Mouse (Mus musculus): ENCODE results near the gene Dcun1d2.

Gene Dcun1d2

DNA sequence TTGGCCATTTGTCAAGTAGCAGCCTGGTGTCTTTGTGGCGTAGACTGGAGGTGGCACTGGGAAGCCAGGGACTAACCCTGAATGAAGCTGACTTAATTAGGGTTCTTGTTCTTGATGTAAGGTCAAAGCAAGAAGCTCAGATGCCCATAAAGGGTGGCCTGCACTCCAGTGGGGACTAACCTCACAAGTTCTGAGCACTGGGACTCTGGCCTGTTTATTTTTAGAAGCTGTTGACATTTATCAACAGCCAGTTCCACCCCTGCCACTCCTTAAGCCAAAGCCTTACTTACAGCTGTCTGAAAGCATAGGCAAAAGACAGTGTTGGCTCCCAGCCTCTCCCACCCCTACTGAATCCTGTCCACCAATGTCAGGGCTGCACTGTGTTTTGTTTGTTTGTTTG, 78.2 kb downstream of the Dcun1d2 start:
- H3K36me3 ChIP-seq (ENCODE audit: insufficient read depth, low read length), result no peaks in the 10 kb centered on the region
- no peaks in the 10 kb centered on the region for H3K27me3 ChIP-seq (ENCODE audit: insufficient read depth, low read length)
- H3K9me3 ChIP-seq (ENCODE audit: low read length), result no peaks in the 10 kb centered on the region
- H3K4me1 ChIP-seq (replicated peaks; ENCODE audit: low read depth, low read length), result peaks cover 89% of the 10 kb centered on the region
- TF ChIP-seq NANOG (IDR thresholded peaks at IDR 0.05; ENCODE audit: borderline replicate concordance, low read length) (no peak), CTCF (conservative IDR thresholded peaks at IDR 0.05; ENCODE audit: low read length) (no peak), POU5F1 (IDR thresholded peaks at IDR 0.05; ENCODE audit: borderline replicate concordance, low read length) (no peak)
- no peak overlapping the region for H3K4me3 ChIP-seq (replicated peaks; ENCODE audit: low read length)

- Histone ChIP-seq H3K4me3 (replicated peaks; ENCODE audit: low read length) (0 out of 2 replicates have a peak overlapping the region, but pooled peaks have one; percentile 24), H3K27me3 (ENCODE audit: insufficient read depth, low read length) (no peaks in the 10 kb centered on the region), H3K36me3 (ENCODE audit: insufficient read depth, low read length) (no peaks in the 10 kb centered on the region), H3K9me3 (ENCODE audit: low read length) (no peaks in the 10 kb centered on the region), H3K4me1 (replicated peaks; ENCODE audit: low read depth, low read length) (peaks cover 90% of the 10 kb centered on the region)
- TF ChIP-seq POU5F1 (IDR thresholded peaks at IDR 0.05; ENCODE audit: borderline replicate concordance, low read length) (no peak), CTCF (conservative IDR thresholded peaks at IDR 0.05; ENCODE audit: low read length) (no peak), NANOG (IDR thresholded peaks at IDR 0.05; ENCODE audit: borderline replicate concordance, low read length) (no peak)
Observed at GRCm38 (mm10) chr8:13208627-13209355, 79.1 kb downstream of the Dcun1d2 start.

DNA sequence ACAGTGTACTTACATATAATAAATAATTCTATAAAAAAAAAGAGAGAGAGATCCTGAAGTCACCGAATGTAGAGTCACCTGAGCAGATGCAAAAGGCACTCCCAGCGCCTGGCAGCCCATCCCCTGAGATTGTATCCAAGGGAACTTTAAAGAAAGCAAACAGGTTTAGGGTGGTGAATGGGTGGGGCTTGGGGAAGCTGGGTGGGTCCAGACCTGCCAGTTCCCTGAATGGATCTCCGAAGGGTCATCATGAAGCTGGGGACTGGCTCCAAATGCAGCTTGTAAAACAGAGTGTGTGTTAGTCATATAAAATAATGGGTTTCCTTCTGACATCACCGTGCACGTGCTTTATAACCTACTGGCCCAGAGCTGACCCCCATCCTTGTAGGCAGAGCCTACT, 81.6 kb downstream of the Dcun1d2 start:
- Histone ChIP-seq H3K27me3 (ENCODE audit: insufficient read depth, low read length) (no peaks in the 10 kb centered on the region), H3K36me3 (ENCODE audit: insufficient read depth, low read length) (peaks cover 7% of the 10 kb centered on the region), H3K4me3 (replicated peaks; ENCODE audit: low read length) (peak overlapping the region; percentile 21), H3K9me3 (ENCODE audit: low read length) (peaks cover 3% of the 10 kb centered on the region; the same call in 1 of the 2 replicates), H3K4me1 (replicated peaks; ENCODE audit: low read depth, low read length) (peaks cover 90% of the 10 kb centered on the region)
- TF ChIP-seq NANOG (IDR thresholded peaks at IDR 0.05; ENCODE audit: borderline replicate concordance, low read length) (no peak), CTCF (conservative IDR thresholded peaks at IDR 0.05; ENCODE audit: low read length) (no peak), POU5F1 (IDR thresholded peaks at IDR 0.05; ENCODE audit: borderline replicate concordance, low read length) (no peak)
